In genomic region chr5:77137701-77138265, GRCm38 (mm10) we compare ENCODE assay signal across 8 mouse cellular contexts. TPM values are rescaled to one million over a fixed set of nuclear protein-coding genes. Genes with fewer than 3 reads are reported as not detected.
DNase-seq lines count a peak whose midpoint lies in the region; ATAC-seq and TF ChIP-seq lines count a peak whose summit lies in the region.

No protein-coding gene starts in this region.

- H3K79me2 ChIP-seq in C2C12 (ENCODE audit: control insufficient read depth, insufficient read depth): no peaks in the 10 kb centered on the region

- H3K9me3 ChIP-seq in heart, embryonic 11.5 days (replicated peaks; ENCODE audit: control insufficient read depth, low read length): no peaks in the 10 kb centered on the region
- no peaks in the 10 kb centered on the region for H3K9me3 ChIP-seq in hindbrain, postnatal 0 days (ENCODE audit: low read length)
- no peaks in the 10 kb centered on the region for H3K9me3 ChIP-seq in neural tube, embryonic 14.5 days (ENCODE audit: control insufficient read depth, low read length)
- H3K9me3 ChIP-seq in liver, embryonic 12.5 days (replicated peaks): no peaks in the 10 kb centered on the region

- 0 out of 2 replicates have a peak overlapping the region, but pooled peaks have one; percentile 10 for H3K9ac ChIP-seq in heart, embryonic 11.5 days (ENCODE audit: low read depth, low read length)
- no peak overlapping the region for H3K9ac ChIP-seq in hindbrain, postnatal 0 days (replicated peaks; ENCODE audit: low read length)
- no peak overlapping the region for H3K9ac ChIP-seq in neural tube, embryonic 14.5 days (replicated peaks; ENCODE audit: low read depth, low read length)
- H3K9ac ChIP-seq in liver, embryonic 12.5 days: no peak overlapping the region

- H3K79me3 ChIP-seq in C2C12 (ENCODE audit: low read depth): no peaks in the 10 kb centered on the region

- 62% methylated on average over 8 of the region's 8 CpGs for WGBS in heart, embryonic 11.5 days (ENCODE audit: insufficient replicate concordance)
- WGBS in hindbrain, postnatal 0 days: 11% methylated on average over 8 of the region's 8 CpGs
- 30% methylated on average over 8 of the region's 8 CpGs for WGBS in neural tube, embryonic 14.5 days
- 64% methylated on average over 8 of the region's 8 CpGs for WGBS in liver, embryonic 12.5 days (ENCODE audit: insufficient replicate concordance)

- no peak for DNase-seq in heart, postnatal 10 days
- peak; percentile 23 to 36 for DNase-seq in cerebellum, postnatal 14 days
- DNase-seq in hindbrain, postnatal 0 days (ENCODE audit: low spot score): peak; percentile 60
- no peak for DNase-seq in urinary bladder, postnatal 4 days (ENCODE audit: low spot score in 2 of 2)

- H3K4me1 ChIP-seq in heart, embryonic 11.5 days (ENCODE audit: control insufficient read depth, insufficient read depth, low read length): peaks cover 12% of the 10 kb centered on the region
- H3K4me1 ChIP-seq in hindbrain, postnatal 0 days (ENCODE audit: insufficient read depth, low read length): no peaks in the 10 kb centered on the region
- peaks cover 11% of the 10 kb centered on the region; the same call in 1 of the 2 replicates for H3K4me1 ChIP-seq in neural tube, embryonic 14.5 days (ENCODE audit: control insufficient read depth, insufficient read depth, low read length)
- peaks cover 25% of the 10 kb centered on the region for H3K4me1 ChIP-seq in liver, embryonic 12.5 days

- no peak overlapping the region for H3K27ac ChIP-seq in heart, embryonic 11.5 days (ENCODE audit: low read depth, low read length)
- peak overlapping the region; percentile 62 for H3K27ac ChIP-seq in hindbrain, postnatal 0 days
- H3K27ac ChIP-seq in neural tube, embryonic 14.5 days (ENCODE audit: low read depth, low read length): peak overlapping the region; percentile 52; the same call in 1 of the 2 replicates
- H3K27ac ChIP-seq in liver, embryonic 12.5 days: no peak overlapping the region

- H3K4me2 ChIP-seq in heart, embryonic 11.5 days: no peak overlapping the region
- no peak overlapping the region for H3K4me2 ChIP-seq in hindbrain, postnatal 0 days (ENCODE audit: low read depth, low read length)
- no peak overlapping the region for H3K4me2 ChIP-seq in neural tube, embryonic 14.5 days (ENCODE audit: low read depth, low read length)
- no peak overlapping the region for H3K4me2 ChIP-seq in liver, embryonic 12.5 days

- no peak for TF ChIP-seq CTCF in C2C12 (IDR thresholded peaks at IDR 0.05; ENCODE audit: control insufficient read depth, insufficient read depth, insufficient read length)
- TF ChIP-seq CTCF in hindbrain, postnatal 0 days (IDR thresholded peaks at IDR 0.05; ENCODE audit: low read depth): peak; percentile 19

- ATAC-seq in heart, embryonic 11.5 days (replicated peaks; ENCODE audit: insufficient number of reproducible peaks, low FRiP score, low TSS enrichment): no peak
- ATAC-seq in hindbrain, postnatal 0 days: peak; percentile 86
- peak; percentile 71 for ATAC-seq in neural tube, embryonic 14.5 days (ENCODE audit: low read depth)
- ATAC-seq in liver, embryonic 12.5 days: no peak

- H3K36me3 ChIP-seq in heart, embryonic 11.5 days (ENCODE audit: control insufficient read depth, insufficient read depth, low read length): no peaks in the 10 kb centered on the region
- no peaks in the 10 kb centered on the region for H3K36me3 ChIP-seq in C2C12 (ENCODE audit: control insufficient read depth, insufficient read depth)
- H3K36me3 ChIP-seq in hindbrain, postnatal 0 days (ENCODE audit: insufficient read depth, low read length): no peaks in the 10 kb centered on the region
- H3K36me3 ChIP-seq in neural tube, embryonic 14.5 days (ENCODE audit: control insufficient read depth, insufficient read depth, low read length): no peaks in the 10 kb centered on the region
- no peaks in the 10 kb centered on the region for H3K36me3 ChIP-seq in liver, embryonic 12.5 days

- H3K4me3 ChIP-seq in heart, embryonic 11.5 days (ENCODE audit: low read depth, low read length): no peak overlapping the region
- H3K4me3 ChIP-seq in C2C12 (ENCODE audit: insufficient read depth, poor library complexity, severe bottlenecking): no peak overlapping the region
- H3K4me3 ChIP-seq in hindbrain, postnatal 0 days (ENCODE audit: low read length): no peak overlapping the region
- H3K4me3 ChIP-seq in neural tube, embryonic 14.5 days (ENCODE audit: low read depth, low read length): no peak overlapping the region
- no peak overlapping the region for H3K4me3 ChIP-seq in liver, embryonic 12.5 days

- no peak overlapping the region for H3ac ChIP-seq in C2C12 (ENCODE audit: control insufficient read depth, insufficient read length, low read depth)

- intact Hi-C loops in heart, postnatal 10 days (cut with DNase I): no loop called here

- no peaks in the 10 kb centered on the region for H3K27me3 ChIP-seq in heart, embryonic 11.5 days (ENCODE audit: control insufficient read depth, insufficient read depth, low read length)
- H3K27me3 ChIP-seq in C2C12 (ENCODE audit: control insufficient read depth, insufficient read depth, insufficient read length): no peaks in the 10 kb centered on the region
- no peaks in the 10 kb centered on the region for H3K27me3 ChIP-seq in hindbrain, postnatal 0 days (ENCODE audit: insufficient read depth, low read length)
- no peaks in the 10 kb centered on the region for H3K27me3 ChIP-seq in neural tube, embryonic 14.5 days (ENCODE audit: control insufficient read depth, insufficient read depth, low read length)
- no peaks in the 10 kb centered on the region for H3K27me3 ChIP-seq in liver, embryonic 12.5 days (replicated peaks)

TF ChIP-seq in C2C12, 6 proteins besides CTCF, POLR2A, EP300 and RAD21:
- TF ChIP-seq CEBPB (IDR thresholded peaks at IDR 0.05; ENCODE audit: low read depth) (peak; percentile 23), MYOG (IDR thresholded peaks at IDR 0.05; ENCODE audit: control insufficient read depth, extremely low read depth, insufficient read length) (no peak), MAX (IDR thresholded peaks at IDR 0.05) (no peak), USF1 (IDR thresholded peaks at IDR 0.05; ENCODE audit: low read depth) (no peak)

RNA-seq across cellular contexts. Expression of gene Hopx, which starts 22.9 kb away (rescaled TPM):
- polyA plus RNA-seq in heart, embryonic 11.5 days (2014; fragmentation: Nextera tagmentation; extraction: Ambion mirVana): 13.0 and 19.7 TPM in 2 replicates
- total RNA-seq in heart, postnatal 10 days (2021): 100 to 1,000 TPM; 498 to 553 TPM
- 0.15 TPM for polyA plus RNA-seq in C2C12 (2012; fragmentation: generic; extraction: Trizol)
- 69.6 and 94.8 TPM in 2 replicates for total RNA-seq in hindbrain, postnatal 0 days (2014; rRNA removed)
- polyA plus RNA-seq in hindbrain, postnatal 0 days (2015; fragmentation: Nextera tagmentation; extraction: Ambion mirVana): 7.3 and 10.3 TPM in 2 replicates
- 16.2 and 29.3 TPM in 2 replicates for polyA plus RNA-seq in neural tube, embryonic 14.5 days (2014; fragmentation: Nextera tagmentation; extraction: Ambion mirVana)
- polyA plus RNA-seq in liver, embryonic 12.5 days (2016; fragmentation: Nextera tagmentation; extraction: Ambion mirVana): 0.19 TPM in 1 of 2 replicates, not detected in the other

Comparison
In these comparisons a context has a peak if more than half of its experiments do, and no peak if none do; other contexts are left out.
1. ATAC-seq: peak in hindbrain, postnatal 0 days (single experiment) and neural tube, embryonic 14.5 days (single experiment); none in heart, embryonic 11.5 days (single experiment) and liver, embryonic 12.5 days (single experiment).
2. H3K27ac ChIP-seq: peak in hindbrain, postnatal 0 days (single experiment) and neural tube, embryonic 14.5 days (single experiment); none in heart, embryonic 11.5 days (single experiment) and liver, embryonic 12.5 days (single experiment).
3. DNase-seq: peak in cerebellum, postnatal 14 days (2 of 2) and hindbrain, postnatal 0 days (single experiment); none in heart, postnatal 10 days (0 of 2) and urinary bladder, postnatal 4 days (0 of 2).